Mouse (Mus musculus): ENCODE measurements around the gene Fam32a.

The Fam32a gene

GRCm38 (mm10) chr8:72219541-72220363 is at the start of gene Fam32a:
Gene Fam32a (plus strand): TSS chr8:72219730.
- peak; percentile 84 for DNase-seq

- DNase-seq, result peak; percentile 81
Observed at GRCm38 (mm10) chr8:72177346-72177925, 42.1 kb upstream of the Fam32a start.

GRCm38 (mm10) chr8:72183554-72184202 is 35.9 kb upstream of the Fam32a start:
- no peak for DNase-seq

- DNase-seq, result no peak
Observed at GRCm38 (mm10) chr8:72187793-72188331, 31.7 kb upstream of the Fam32a start.

GRCm38 (mm10) chr8:72189417-72190214 is 29.9 kb upstream of the Fam32a start, which contains the start of gene Hsh2d:
Gene Hsh2d (plus strand): TSS chr8:72189638.
- peak; percentile 78 for DNase-seq

GRCm38 (mm10) chr8:72190215-72190539 is 29.4 kb upstream of the Fam32a start:
- DNase-seq, result no peak

- DNase-seq, result no peak
Observed at GRCm38 (mm10) chr8:72192065-72192464, 27.5 kb upstream of the Fam32a start.

GRCm38 (mm10) chr8:72197997-72198396 is 21.5 kb upstream of the Fam32a start:
- DNase-seq, result no peak

- no peak for DNase-seq
Observed at GRCm38 (mm10) chr8:72208582-72208981, 10.9 kb upstream of the Fam32a start.

GRCm38 (mm10) chr8:72210222-72210621 is 9.3 kb upstream of the Fam32a start:
- no peak for DNase-seq

- DNase-seq, result peak; percentile 23
Observed at GRCm38 (mm10) chr8:72210710-72211109, 8.8 kb upstream of the Fam32a start.

GRCm38 (mm10) chr8:72211846-72212245 is 7.7 kb upstream of the Fam32a start:
- DNase-seq, result no peak

GRCm38 (mm10) chr8:72212751-72213150 is 6.8 kb upstream of the Fam32a start, which contains the start of gene Cib3:
Gene Cib3 (minus strand): TSS chr8:72212837.
- no peak for DNase-seq

- no peak for DNase-seq
Observed at GRCm38 (mm10) chr8:72213536-72213935, 6.0 kb upstream of the Fam32a start, which contains the start of gene Gm11034. Gene Gm11034 (minus strand): TSS chr8:72213636.

GRCm38 (mm10) chr8:72215060-72215459 is 4.5 kb upstream of the Fam32a start:
- DNase-seq, result peak; percentile 68

- DNase-seq, result no peak
Observed at GRCm38 (mm10) chr8:72215871-72216270, 3.7 kb upstream of the Fam32a start.

GRCm38 (mm10) chr8:72218781-72219540 is 569 bp upstream of the Fam32a start:
- no peak for DNase-seq

- no peak for DNase-seq
Observed at GRCm38 (mm10) chr8:72220758-72221157, 1.2 kb downstream of the Fam32a start.

GRCm38 (mm10) chr8:72222656-72223055 is 3.1 kb downstream of the Fam32a start:
- no peak for DNase-seq

- peak; percentile 99 for DNase-seq
Observed at GRCm38 (mm10) chr8:72239499-72240402, 20.2 kb downstream of the Fam32a start, which contains the start of gene Ap1m1. Gene Ap1m1 (plus strand): TSS chr8:72240018.

- no peak for DNase-seq
Observed at GRCm38 (mm10) chr8:72240403-72240763, 20.9 kb downstream of the Fam32a start.

Data from thymus, postnatal 4 days (tissue).